ENCODE assay signal across 8 mouse cellular contexts in the genomic region with DNA sequence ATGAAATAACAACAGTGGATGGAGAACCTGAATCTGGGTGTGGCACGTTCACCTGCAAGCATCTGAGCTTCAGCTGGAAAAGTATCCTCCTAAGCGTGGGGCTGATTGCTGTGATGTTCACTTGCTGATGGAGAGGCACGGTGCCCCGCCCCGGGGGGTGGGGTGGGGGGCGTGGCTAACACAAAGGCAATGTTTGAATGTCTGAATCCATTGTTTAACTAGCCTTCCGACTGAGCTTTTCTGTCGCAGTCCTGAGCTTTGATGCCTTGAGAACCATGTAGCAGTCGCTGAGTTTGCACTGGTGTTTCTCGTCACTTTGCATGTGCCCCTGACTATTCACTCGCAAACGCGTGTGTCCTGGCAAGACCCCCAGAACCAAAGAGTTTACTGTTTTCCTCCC.
DNase-seq lines count a peak whose midpoint lies in the region; ATAC-seq and TF ChIP-seq lines count a peak whose summit lies in the region.

No protein-coding gene starts in this region.

- no peak overlapping the region for H3K9ac ChIP-seq in lung, postnatal 0 days (replicated peaks; ENCODE audit: low read depth)

- H3K4me2 ChIP-seq in lung, postnatal 0 days (replicated peaks; ENCODE audit: low read depth, low read length) = peak overlapping the region; percentile 37

- no peak for DNase-seq in left cerebral cortex, adult 2 months (ENCODE audit: extremely low spot score in 1 of 2, low spot score in 2 of 2)
- no peak for DNase-seq in left cerebral cortex, postnatal 4 days
- peak; percentile 60 for DNase-seq in embryo, embryonic 10.5 days (ENCODE audit: low spot score)
- DNase-seq in hindbrain, embryonic 10.5 days (ENCODE audit: low spot score) = peak; percentile 52
- DNase-seq in lung, postnatal 0 days (ENCODE audit: low spot score) = peak; percentile 21
- peak; percentile 11 for DNase-seq in thymus, postnatal 25 days
- DNase-seq in natural killer cell, adult 2 months (ENCODE audit: low spot score in 2 of 2) = no peak
- DNase-seq in layer of hippocampus, postnatal 25 days (ENCODE audit: extremely low spot score in 1 of 2, low spot score in 1 of 2) = no peak

- intact Hi-C loops in left cerebral cortex, adult 2 months (cut with DNase I) = no loop called here
- intact Hi-C loops in left cerebral cortex, postnatal 4 days (cut with DNase I) = no loop called here

- no peaks in the 10 kb centered on the region for H3K9me3 ChIP-seq in hindbrain, embryonic 10.5 days
- no peaks in the 10 kb centered on the region for H3K9me3 ChIP-seq in lung, postnatal 0 days (ENCODE audit: low read length)

- TF ChIP-seq CTCF in left cerebral cortex, adult 2 months (IDR thresholded peaks at IDR 0.05) = no peak
- TF ChIP-seq CTCF in lung, postnatal 0 days (IDR thresholded peaks at IDR 0.05) = no peak

- H3K27me3 ChIP-seq in hindbrain, embryonic 10.5 days (ENCODE audit: insufficient read depth, poor library complexity, severe bottlenecking) = 0 out of 2 replicates have a peak, but pooled peaks cover 4% of the 10 kb centered on the region
- H3K27me3 ChIP-seq in lung, postnatal 0 days (replicated peaks; ENCODE audit: insufficient read depth, low read length) = no peaks in the 10 kb centered on the region

- no peak overlapping the region for H3K27ac ChIP-seq in left cerebral cortex, adult 2 months
- peak overlapping the region; percentile 64; the same call in 1 of the 2 replicates for H3K27ac ChIP-seq in hindbrain, embryonic 10.5 days
- H3K27ac ChIP-seq in lung, postnatal 0 days (ENCODE audit: low read length) = no peak overlapping the region

- H3K4me3 ChIP-seq in left cerebral cortex, adult 2 months = peak overlapping the region; percentile 13; the same call in 1 of the 2 replicates
- peak overlapping the region; percentile 39 for H3K4me3 ChIP-seq in hindbrain, embryonic 10.5 days
- H3K4me3 ChIP-seq in lung, postnatal 0 days (ENCODE audit: low read depth, low read length) = peak overlapping the region; percentile 5; the same call in 1 of the 2 replicates

- 7% methylated on average over 13 of the region's 13 CpGs for WGBS in hindbrain, embryonic 10.5 days
- WGBS in lung, postnatal 0 days = 7% methylated on average over 13 of the region's 13 CpGs

- ATAC-seq in lung, postnatal 0 days = no peak

- H3K36me3 ChIP-seq in hindbrain, embryonic 10.5 days = peaks cover 7% of the 10 kb centered on the region; the same call in 1 of the 2 replicates
- no peaks in the 10 kb centered on the region for H3K36me3 ChIP-seq in lung, postnatal 0 days (ENCODE audit: insufficient read depth, low read length)

- no peak for TF ChIP-seq EP300 in lung, postnatal 0 days (IDR thresholded peaks at IDR 0.05)

- peaks cover 38% of the 10 kb centered on the region for H3K4me1 ChIP-seq in hindbrain, embryonic 10.5 days (replicated peaks)
- H3K4me1 ChIP-seq in lung, postnatal 0 days (ENCODE audit: insufficient read depth, low read depth, low read length) = peaks cover 4% of the 10 kb centered on the region; the same call in 1 of the 2 replicates

Comparison
In these comparisons a context has a peak if more than half of its experiments do, and no peak if none do; other contexts are left out.
1. DNase-seq: peak in embryo, embryonic 10.5 days (single experiment), hindbrain, embryonic 10.5 days (single experiment), lung, postnatal 0 days (single experiment) and thymus, postnatal 25 days (single experiment); none in left cerebral cortex, adult 2 months (0 of 2), left cerebral cortex, postnatal 4 days (single experiment), natural killer cell, adult 2 months (0 of 2) and layer of hippocampus, postnatal 25 days (0 of 2).
2. Peak in every context shown above with its lines, with median percentiles within 50 percentile points of each other: H3K4me3 ChIP-seq.